28 mouse cellular contexts compared by ENCODE assay signal in the genomic region with DNA sequence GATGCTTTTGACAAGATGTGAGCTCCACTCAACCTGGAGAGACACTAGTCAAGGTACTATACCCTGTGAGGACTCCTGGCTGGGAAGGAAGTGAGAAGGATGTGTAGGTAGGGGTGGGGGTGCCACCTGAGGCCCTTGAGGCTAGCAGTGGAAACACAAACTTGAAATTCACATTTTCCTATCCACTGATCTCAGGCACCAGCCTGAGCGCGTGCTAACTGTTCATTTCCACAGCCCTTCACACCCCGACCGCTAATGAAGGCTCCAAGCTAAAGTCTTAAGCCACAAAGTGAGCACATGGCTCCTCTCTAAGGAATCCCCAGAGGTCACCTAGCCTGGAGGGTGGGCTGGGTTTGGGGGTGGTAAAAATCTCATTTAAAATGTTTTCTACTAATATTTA.
"Had no signal": no experiment of that assay in that cellular context is flagged by ENCODE, and none has a peak within 500 bp of the region (broad histone marks: within the 10 kb centered on the region; RNA-seq: fewer than 3 reads in every experiment).

No protein-coding gene starts in this region.

- H3K4me3 ChIP-seq: gastrocnemius, adult 2 months; heart, adult 2 months; heart, embryonic 13.5 days; heart, embryonic 15.5 days; hindbrain, embryonic 13.5 days; hindbrain, embryonic 15.5 days; kidney, embryonic 15.5 days; limb, embryonic 10.5 days; limb, embryonic 12.5 days; liver, embryonic 13.5 days had no signal

- DNase-seq: gastrocnemius, adult 2 months; gastrocnemius, postnatal 10 days; gastrocnemius, postnatal 25 days; heart, adult 11 months; heart, adult 2 months; heart, postnatal 14 days; heart, postnatal 36 days; kidney, adult 11 months; kidney, adult 2 months; kidney, adult 9 months; kidney, postnatal 14 days; kidney, postnatal 36 days; layer of hippocampus, adult 9-11 months; layer of hippocampus, postnatal 36 days; liver; liver, embryonic 13.5 days had no signal

- H3K36me3 ChIP-seq: heart, embryonic 15.5 days; hindbrain, embryonic 15.5 days; kidney, embryonic 15.5 days; limb, embryonic 10.5 days; limb, embryonic 12.5 days; liver, embryonic 13.5 days had no signal

- H3K9me3 ChIP-seq: heart, embryonic 13.5 days; heart, embryonic 15.5 days; hindbrain, embryonic 13.5 days; hindbrain, embryonic 15.5 days; kidney, embryonic 15.5 days; limb, embryonic 10.5 days; limb, embryonic 12.5 days; liver, embryonic 13.5 days had no signal

- ATAC-seq: hindbrain, postnatal 0 days; intestine, embryonic 16.5 days had no signal

- H3K27ac ChIP-seq: gastrocnemius, adult 2 months; heart, adult 2 months; heart, embryonic 13.5 days; heart, embryonic 15.5 days; hindbrain, embryonic 13.5 days; hindbrain, embryonic 15.5 days; hindbrain, postnatal 0 days; kidney, embryonic 15.5 days; kidney, postnatal 0 days; limb, embryonic 10.5 days; limb, embryonic 12.5 days; liver, embryonic 13.5 days had no signal

- H3K27me3 ChIP-seq: heart, embryonic 13.5 days; heart, embryonic 15.5 days; hindbrain, embryonic 13.5 days; hindbrain, embryonic 15.5 days; kidney, embryonic 15.5 days; limb, embryonic 12.5 days had no signal

- H3K4me2 ChIP-seq: heart, embryonic 11.5 days; heart, embryonic 13.5 days; heart, embryonic 15.5 days; hindbrain, embryonic 13.5 days; hindbrain, embryonic 15.5 days; kidney, embryonic 15.5 days; limb, embryonic 12.5 days; liver, embryonic 11.5 days; liver, embryonic 13.5 days had no signal

- H3K9ac ChIP-seq: heart, embryonic 13.5 days; heart, embryonic 15.5 days; hindbrain, embryonic 13.5 days; hindbrain, embryonic 15.5 days; kidney, embryonic 15.5 days; limb, embryonic 12.5 days; liver, embryonic 13.5 days had no signal
